Mouse (Mus musculus) thymus, postnatal 10 days (tissue): ENCODE data around the gene Agpat1.

Experiments used
- DNase-seq, 2 experiments: peaks; one replicate each; pipeline ENCODE4 v3.0.0; 2021; ENCODE audit warnings: low spot score in 2 of 2

The Agpat1 gene

DNA sequence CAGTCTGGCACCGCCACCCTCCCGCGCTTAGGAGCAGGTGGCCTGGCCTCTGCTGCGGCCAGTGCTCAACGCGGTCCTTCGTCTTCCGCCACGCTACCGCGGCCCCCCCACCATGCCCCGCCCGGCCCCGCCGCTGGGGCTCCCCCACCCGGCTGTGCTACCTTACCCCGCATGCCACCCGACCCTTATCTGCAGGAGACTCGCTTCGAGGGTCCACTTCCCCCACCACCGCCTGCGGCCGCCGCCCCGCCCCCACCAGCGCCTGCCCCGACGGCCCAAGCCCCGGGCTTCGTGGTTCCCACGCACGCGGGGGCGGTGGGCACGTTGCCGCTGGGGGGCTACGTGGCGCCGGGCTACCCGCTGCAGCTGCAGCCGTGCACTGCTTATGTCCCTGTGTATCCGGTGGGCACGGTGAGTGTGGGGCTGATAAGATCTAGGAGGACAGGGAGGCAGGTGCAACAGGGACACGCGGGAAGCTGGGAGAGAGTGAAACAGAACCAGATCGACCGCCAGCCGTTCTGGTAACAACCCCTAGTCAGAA is 26.8 kb downstream of the Agpat1 start:
- DNase-seq: peak; percentile 70

DNA sequence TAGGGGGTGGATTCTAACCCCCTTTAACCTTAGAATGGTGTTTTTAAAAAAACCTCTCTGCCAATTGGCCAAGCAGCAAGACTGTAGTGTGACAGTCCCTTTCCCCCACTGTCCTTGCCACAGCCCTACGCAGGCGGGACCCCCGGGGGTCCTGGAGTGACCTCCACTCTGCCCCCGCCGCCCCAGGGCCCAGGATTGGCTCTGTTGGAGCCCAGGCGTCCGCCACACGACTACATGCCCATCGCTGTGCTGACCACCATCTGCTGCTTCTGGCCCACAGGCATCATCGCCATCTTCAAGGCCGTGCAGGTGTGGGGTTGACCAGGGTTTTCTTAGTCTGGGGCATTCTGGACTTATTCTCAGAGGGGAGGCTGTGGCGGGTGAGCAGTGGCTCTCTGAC is 27.6 kb downstream of the Agpat1 start:
- DNase-seq: peak in 1 of 2 experiments; percentile 33

- DNase-seq: peak; percentile 82 to 89
Measured at GRCm38 (mm10) chr17:34632261-34632691, 28.2 kb downstream of the Agpat1 start.

GRCm38 (mm10) chr17:34635671-34636070 is 31.6 kb downstream of the Agpat1 start:
- DNase-seq: no peak

DNA sequence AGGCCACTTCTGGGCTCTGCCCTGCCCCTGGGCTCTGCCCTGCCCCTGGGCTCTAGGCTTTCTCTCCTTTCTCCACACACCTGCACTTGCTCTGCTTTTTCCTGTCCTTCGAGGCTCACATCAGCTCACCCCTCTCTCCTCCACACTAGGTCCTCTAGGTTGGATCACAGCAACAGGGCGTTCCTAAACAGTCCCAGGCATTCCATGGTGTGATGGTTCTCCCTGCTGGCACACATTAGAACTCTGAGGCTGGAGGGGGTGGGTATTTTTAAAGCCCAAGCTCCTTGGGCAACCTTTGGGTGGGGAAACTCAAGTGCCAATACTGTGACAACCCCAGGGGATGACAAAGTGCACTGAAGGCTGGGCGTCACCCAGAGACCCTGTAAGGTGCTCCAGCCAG is 33.4 kb downstream of the Agpat1 start:
- DNase-seq: no peak

GRCm38 (mm10) chr17:34639461-34640255 is 35.6 kb downstream of the Agpat1 start:
- no peak for DNase-seq

- no peak for DNase-seq
Measured at GRCm38 (mm10) chr17:34640778-34641601, 36.9 kb downstream of the Agpat1 start.

DNA sequence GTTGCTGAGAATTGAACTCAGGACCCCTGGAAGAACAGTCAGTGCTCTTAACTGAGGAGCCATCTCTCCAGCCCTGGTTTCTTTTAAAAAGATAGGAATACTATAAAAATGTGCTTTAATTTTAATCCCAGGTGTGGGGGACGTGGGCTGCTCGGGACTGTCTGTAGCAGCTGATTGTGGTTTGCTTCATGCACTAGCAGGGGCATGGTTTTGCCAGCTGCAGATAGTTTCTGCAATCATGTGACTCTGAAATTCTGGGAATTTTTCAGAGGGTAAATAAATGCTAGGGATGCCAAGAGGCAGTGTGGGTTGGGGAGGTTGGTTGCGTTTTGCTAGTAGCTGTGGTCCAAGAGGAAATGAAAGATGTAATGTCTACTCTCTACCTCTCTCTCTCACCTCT is 37.9 kb downstream of the Agpat1 start:
- no peak for DNase-seq

DNA sequence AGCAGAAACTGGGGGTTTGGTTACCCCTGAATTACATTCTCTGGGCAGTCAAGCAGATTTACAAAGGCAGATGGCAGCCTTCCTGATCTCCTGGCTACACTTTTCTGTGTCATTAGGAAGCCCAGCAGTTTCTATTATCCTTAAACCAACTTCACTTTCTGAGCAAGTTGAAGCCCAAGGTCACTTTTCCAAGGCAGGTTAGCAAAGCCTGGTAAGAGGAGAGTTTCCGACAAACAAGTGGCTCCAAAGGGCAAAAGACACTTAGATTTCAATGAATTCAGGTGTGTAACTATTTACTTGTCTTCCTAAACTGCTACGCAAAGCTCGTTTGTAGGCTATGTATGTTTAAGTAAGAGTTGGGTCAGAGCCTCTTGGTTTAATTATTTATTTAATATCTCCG is 39.3 kb downstream of the Agpat1 start:
- DNase-seq: no peak

DNA sequence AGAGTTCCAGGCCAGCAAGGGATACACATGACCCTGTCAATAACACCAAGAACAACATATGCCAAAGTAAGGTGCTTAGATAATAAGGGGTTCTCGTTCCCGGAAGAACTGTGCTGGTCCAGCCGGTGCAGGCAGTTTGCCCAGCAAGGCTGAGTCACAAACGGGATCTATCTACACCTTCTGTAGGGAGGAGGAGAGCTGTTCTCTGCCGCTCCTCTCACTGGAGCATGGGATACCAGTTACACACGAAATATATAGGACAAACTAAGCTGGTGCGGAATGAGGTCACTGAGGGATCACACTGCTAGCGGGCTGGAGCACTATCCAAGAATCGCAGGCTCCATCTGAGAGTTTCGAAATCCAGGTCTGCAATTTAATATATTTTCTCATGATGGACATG is 39.9 kb downstream of the Agpat1 start:
- no peak for DNase-seq

DNA sequence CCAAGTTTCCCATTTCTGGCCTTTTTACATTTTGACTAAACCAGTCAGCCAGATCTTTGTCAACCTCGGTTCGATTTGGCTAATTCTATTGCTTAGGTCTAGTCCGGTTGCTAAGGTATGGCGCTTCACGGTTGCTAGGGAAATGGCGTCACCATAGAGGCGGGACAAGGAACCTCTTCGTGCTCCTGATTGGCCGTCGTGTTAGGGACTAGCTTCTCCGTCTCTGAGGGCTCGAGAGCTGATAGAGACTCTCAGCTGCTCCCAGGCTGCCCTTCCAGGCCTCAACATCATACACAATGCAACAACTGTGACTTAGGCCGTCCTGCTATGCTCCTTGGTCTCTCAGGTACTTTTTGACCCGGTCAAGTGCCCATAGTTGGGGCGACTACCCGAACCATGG is 40.5 kb downstream of the Agpat1 start, which contains the start of gene Fkbpl:
TSS of gene Fkbpl (plus strand) at position 157 of the 400 bp plus-strand sequence.
- DNase-seq: peak; percentile 95

DNA sequence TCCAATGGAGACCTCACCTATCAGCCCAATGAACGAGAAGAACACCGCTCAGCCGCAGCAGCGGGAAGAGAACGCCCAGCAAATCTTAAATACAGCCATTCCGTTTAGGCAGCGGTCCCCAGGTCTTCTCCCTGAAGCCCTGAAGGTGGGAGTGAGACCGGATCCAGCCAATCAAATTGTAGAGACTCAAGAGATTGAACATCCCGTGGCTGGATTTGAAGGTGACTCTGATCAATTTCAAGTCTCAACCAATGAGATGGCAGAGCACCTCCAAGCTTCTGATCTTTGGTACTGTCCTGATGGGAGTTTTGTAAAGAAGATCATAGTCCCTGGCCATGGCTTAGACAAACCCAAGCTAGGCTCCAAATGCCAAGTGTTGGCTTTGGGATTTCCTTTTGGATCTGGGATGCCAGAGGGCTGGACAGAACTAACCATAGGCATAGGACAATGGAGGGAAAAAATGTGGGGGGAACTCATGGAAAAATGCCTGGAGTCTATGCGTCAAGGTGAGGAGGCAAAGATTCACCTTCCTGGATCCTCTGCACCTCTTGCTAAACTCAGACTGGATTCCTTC is 41.3 kb downstream of the Agpat1 start:
- no peak for DNase-seq

- no peak for DNase-seq
Measured at GRCm38 (mm10) chr17:34645831-34646511, 41.9 kb downstream of the Agpat1 start.

GRCm38 (mm10) chr17:34646906-34647787 is 43.1 kb downstream of the Agpat1 start, which contains the start of gene Atf6b:
Gene Atf6b (plus strand): TSS chr17:34647146.
- peak; percentile 90 to 96 for DNase-seq

DNA sequence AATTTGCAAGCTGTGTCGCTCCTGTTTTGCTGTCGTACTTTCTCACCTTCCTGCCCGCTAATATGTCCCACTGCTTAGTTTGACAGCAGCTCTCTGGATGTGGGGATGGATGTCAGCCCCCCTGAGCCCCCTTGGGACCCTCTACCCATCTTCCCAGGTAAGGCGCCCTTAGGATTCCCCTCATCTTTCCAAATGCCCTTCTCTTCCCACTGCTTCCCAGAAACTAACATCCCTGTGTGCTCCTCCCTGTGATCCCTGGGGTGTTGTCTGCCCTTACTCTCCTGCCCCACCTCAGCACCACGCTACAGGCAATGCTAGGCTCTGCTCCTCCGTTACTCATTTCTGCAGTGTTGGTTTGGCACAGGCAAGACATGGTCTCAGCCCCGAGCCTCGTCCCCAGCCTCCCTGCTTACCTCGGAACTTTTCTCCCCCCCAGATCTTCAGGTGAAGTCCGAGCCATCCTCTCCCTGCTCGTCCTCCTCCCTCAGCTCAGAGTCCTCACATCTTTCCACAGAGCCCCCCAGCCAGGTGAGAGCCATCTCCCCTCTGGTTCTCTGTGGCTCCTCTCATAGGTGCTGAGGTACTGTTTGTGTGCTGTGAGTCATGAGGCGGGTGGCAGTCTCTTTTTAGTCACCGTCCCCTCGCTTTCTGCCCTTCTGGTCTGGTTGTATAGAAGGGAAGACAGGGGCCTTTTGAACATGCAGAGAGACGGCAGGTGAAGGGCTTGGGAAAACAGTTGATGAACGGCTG is 44.3 kb downstream of the Agpat1 start:
- DNase-seq: no peak

DNA sequence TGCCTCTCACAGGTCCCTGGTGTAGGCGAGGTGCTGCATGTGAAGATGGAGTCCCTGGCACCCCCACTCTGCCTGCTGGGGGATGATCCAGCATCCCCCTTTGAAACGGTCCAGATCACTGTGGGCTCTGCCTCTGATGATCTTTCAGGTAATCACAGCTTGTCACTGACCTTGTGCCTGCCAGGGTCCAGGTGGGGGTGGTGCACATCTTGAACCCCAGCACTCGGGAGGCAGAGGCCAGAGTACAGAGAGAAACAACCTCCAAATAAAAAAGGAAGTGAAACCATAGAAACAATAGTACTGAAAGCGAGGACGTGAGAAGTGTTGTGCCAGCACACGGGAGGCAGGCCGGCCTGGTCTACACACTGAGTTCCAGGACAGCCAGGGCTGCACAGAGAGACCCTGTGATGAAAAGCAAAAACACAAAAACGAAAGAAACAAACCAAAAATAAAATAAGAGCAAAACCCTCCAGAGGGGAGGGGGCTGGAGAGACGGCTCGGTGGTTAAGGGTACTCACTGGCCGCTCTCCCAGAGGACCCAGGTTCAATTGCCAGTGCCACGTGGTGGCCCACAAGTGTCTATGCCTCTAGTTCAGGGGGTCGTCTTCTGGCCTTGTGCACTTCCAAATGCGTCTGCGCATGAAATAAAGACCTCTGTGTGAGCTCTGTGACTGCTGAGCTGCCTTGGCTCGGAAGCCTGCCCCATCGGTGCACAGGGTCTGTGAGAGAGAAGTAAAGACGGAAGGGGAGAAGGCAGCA is 45.2 kb downstream of the Agpat1 start:
- DNase-seq: no peak

- no peak for DNase-seq
Measured at GRCm38 (mm10) chr17:34650781-34651180, 46.7 kb downstream of the Agpat1 start.

GRCm38 (mm10) chr17:34651507-34652221 is 47.6 kb downstream of the Agpat1 start:
- DNase-seq: peak; percentile 30 to 61
